Mouse (Mus musculus): ENCODE data around the gene 9230112D13Rik. TPM values are rescaled to one million over a fixed set of nuclear protein-coding genes. Genes with fewer than 3 reads are reported as not detected.

9230112D13Rik gene
- polyA plus RNA-seq, 1 experiment from 2014 or later = not detected

GRCm38 (mm10) chr14:34483469-34484341, 38.9 kb downstream of the 9230112D13Rik start:
- Histone ChIP-seq H3K36me3 (no peaks in the 10 kb centered on the region), H3K4me3 (no peak overlapping the region), H3K9me3 (replicated peaks) (no peaks in the 10 kb centered on the region), H3K27me3 (ENCODE audit: low read depth, poor library complexity, severe bottlenecking) (no peaks in the 10 kb centered on the region), H3K27ac (no peak overlapping the region), H3K4me1 (peaks cover 12% of the 10 kb centered on the region)
- no peak for DNase-seq (ENCODE audit: low spot score)
- 59% methylated on average over 6 of the region's 6 CpGs for WGBS

GRCm38 (mm10) chr14:34471591-34471990, 51.0 kb downstream of the 9230112D13Rik start:
- no peaks in the 10 kb centered on the region for H3K9me3 ChIP-seq (replicated peaks)
- DNase-seq (ENCODE audit: low spot score) = no peak
- H3K27ac ChIP-seq = no peak overlapping the region
- H3K27me3 ChIP-seq (ENCODE audit: low read depth, poor library complexity, severe bottlenecking) = no peaks in the 10 kb centered on the region
- H3K4me1 ChIP-seq = peaks cover 7% of the 10 kb centered on the region; the same call in 1 of the 2 replicates
- no peaks in the 10 kb centered on the region for H3K36me3 ChIP-seq
- H3K4me3 ChIP-seq = no peak overlapping the region

GRCm38 (mm10) chr14:34466291-34466690, 56.3 kb downstream of the 9230112D13Rik start:
- no peak overlapping the region for H3K4me3 ChIP-seq
- H3K27me3 ChIP-seq (ENCODE audit: low read depth, poor library complexity, severe bottlenecking) = no peaks in the 10 kb centered on the region
- DNase-seq (ENCODE audit: low spot score) = no peak
- no peak overlapping the region for H3K27ac ChIP-seq
- no peaks in the 10 kb centered on the region for H3K4me1 ChIP-seq
- WGBS = 87% methylated on average over 3 of the region's 3 CpGs
- H3K9me3 ChIP-seq (replicated peaks) = no peaks in the 10 kb centered on the region
- H3K36me3 ChIP-seq = no peaks in the 10 kb centered on the region

Other genes starting within 250 kb of the 9230112D13Rik start
- gene Shld2, start 212.3 kb downstream of the 9230112D13Rik start, polyA plus RNA-seq (2016; fragmentation: Nextera tagmentation; extraction: Ambion mirVana) = 9.6 and 10.0 TPM in 2 replicates
- gene Glud1, start 212.1 kb downstream of the 9230112D13Rik start, polyA plus RNA-seq (2016; fragmentation: Nextera tagmentation; extraction: Ambion mirVana) = 67.6 and 74.6 TPM in 2 replicates
- gene Fam25c, start 167.4 kb downstream of the 9230112D13Rik start, polyA plus RNA-seq (2016; fragmentation: Nextera tagmentation; extraction: Ambion mirVana) = not detected in 2 replicates
- gene Sncg, start 148.0 kb downstream of the 9230112D13Rik start, polyA plus RNA-seq (2016; fragmentation: Nextera tagmentation; extraction: Ambion mirVana) = 2.0 and 3.8 TPM in 2 replicates
- gene Mmrn2, start 147.3 kb downstream of the 9230112D13Rik start, polyA plus RNA-seq (2016; fragmentation: Nextera tagmentation; extraction: Ambion mirVana) = 6.9 and 7.8 TPM in 2 replicates
- 45.7 and 58.5 TPM in 2 replicates for gene Bmpr1a, start 19.5 kb downstream of the 9230112D13Rik start, polyA plus RNA-seq (2016; fragmentation: Nextera tagmentation; extraction: Ambion mirVana)
- 0.11 and 0.48 TPM in 2 replicates for gene Ldb3, start 65.9 kb upstream of the 9230112D13Rik start, polyA plus RNA-seq (2016; fragmentation: Nextera tagmentation; extraction: Ambion mirVana)
- not detected in 2 replicates for gene Opn4, start 77.3 kb upstream of the 9230112D13Rik start, polyA plus RNA-seq (2016; fragmentation: Nextera tagmentation; extraction: Ambion mirVana)
- 23.2 and 28.2 TPM in 2 replicates for gene Wapl, start 151.1 kb upstream of the 9230112D13Rik start, polyA plus RNA-seq (2016; fragmentation: Nextera tagmentation; extraction: Ambion mirVana)